Mouse (Mus musculus): ENCODE measurements around the gene Atrip. TPM values are rescaled to one million over a fixed set of nuclear protein-coding genes. Genes with fewer than 3 reads are reported as not detected.

Gene Atrip
- polyA plus RNA-seq, 1 experiment from 2014 or later = 33.4 TPM

GRCm38 (mm10) chr9:109049996-109050673 lies 23.8 kb downstream of the Atrip start:
- 82% methylated on average over 9 of the region's 9 CpGs for WGBS
- Histone ChIP-seq H3K27me3 (no peaks in the 10 kb centered on the region), H3K4me3 (replicated peaks) (no peak overlapping the region), H3K36me3 (peaks cover 43% of the 10 kb centered on the region), H3K9me3 (no peaks in the 10 kb centered on the region), H3K4me1 (replicated peaks) (peaks cover 6% of the 10 kb centered on the region), H3K9ac (replicated peaks) (no peak overlapping the region), H3K27ac (no peak overlapping the region), H3K4me2 (no peak overlapping the region)
- no peak for ATAC-seq (ENCODE audit: insufficient number of reproducible peaks, insufficient read depth, low FRiP score, low TSS enrichment, low read depth)

- H3K4me1 ChIP-seq (replicated peaks) = peaks cover under 1% of the 10 kb centered on the region
- ATAC-seq (ENCODE audit: insufficient number of reproducible peaks, insufficient read depth, low FRiP score, low TSS enrichment, low read depth) = no peak
Measured at GRCm38 (mm10) chr9:109049316-109049715, 24.6 kb downstream of the Atrip start.

GRCm38 (mm10) chr9:109046306-109046705 lies 27.6 kb downstream of the Atrip start:
- H3K9me3 ChIP-seq = no peaks in the 10 kb centered on the region
- no peak overlapping the region for H3K4me2 ChIP-seq
- peaks cover 28% of the 10 kb centered on the region for H3K36me3 ChIP-seq
- no peaks in the 10 kb centered on the region for H3K27me3 ChIP-seq
- no peak for ATAC-seq (ENCODE audit: insufficient number of reproducible peaks, insufficient read depth, low FRiP score, low TSS enrichment, low read depth)
- 44% methylated on average over 5 of the region's 5 CpGs for WGBS
- H3K27ac ChIP-seq = no peak overlapping the region
- no peak overlapping the region for H3K4me3 ChIP-seq (replicated peaks)
- H3K9ac ChIP-seq (replicated peaks) = no peak overlapping the region
- 0 out of 2 replicates have a peak, but pooled peaks cover under 1% of the 10 kb centered on the region for H3K4me1 ChIP-seq (replicated peaks)

More at GRCm38 (mm10) chr9:109049316-109049715, 24.6 kb downstream of the Atrip start:
- Histone ChIP-seq H3K9ac (replicated peaks) (no peak overlapping the region), H3K27me3 (no peaks in the 10 kb centered on the region), H3K4me2 (no peak overlapping the region), H3K9me3 (no peaks in the 10 kb centered on the region), H3K27ac (no peak overlapping the region), H3K4me3 (replicated peaks) (no peak overlapping the region), H3K36me3 (peaks cover 46% of the 10 kb centered on the region)
- 85% methylated on average over 7 of the region's 7 CpGs for WGBS

- 90% methylated on average over 7 of the region's 7 CpGs for WGBS
Measured at GRCm38 (mm10) chr9:109041351-109041750, 32.6 kb downstream of the Atrip start.

GRCm38 (mm10) chr9:109040906-109041305 lies 33.0 kb downstream of the Atrip start:
- no peak overlapping the region for H3K27ac ChIP-seq
- H3K4me1 ChIP-seq (replicated peaks) = peaks cover 29% of the 10 kb centered on the region
- H3K9me3 ChIP-seq = no peaks in the 10 kb centered on the region
- H3K36me3 ChIP-seq = peaks cover 4% of the 10 kb centered on the region; the same call in 1 of the 2 replicates
- no peak overlapping the region; the same call in 1 of the 2 replicates for H3K9ac ChIP-seq (replicated peaks)
- no peak overlapping the region for H3K4me3 ChIP-seq (replicated peaks)
- no peak overlapping the region for H3K4me2 ChIP-seq
- ATAC-seq (ENCODE audit: insufficient number of reproducible peaks, insufficient read depth, low FRiP score, low TSS enrichment, low read depth) = no peak
- no peaks in the 10 kb centered on the region for H3K27me3 ChIP-seq
- 70% methylated on average over 6 of the region's 6 CpGs for WGBS

More at GRCm38 (mm10) chr9:109041351-109041750, 32.6 kb downstream of the Atrip start:
- H3K36me3 ChIP-seq = peaks cover 4% of the 10 kb centered on the region; the same call in 1 of the 2 replicates
- peaks cover 29% of the 10 kb centered on the region for H3K4me1 ChIP-seq (replicated peaks)
- no peak for ATAC-seq (ENCODE audit: insufficient number of reproducible peaks, insufficient read depth, low FRiP score, low TSS enrichment, low read depth)
- H3K27me3 ChIP-seq = no peaks in the 10 kb centered on the region
- H3K9ac ChIP-seq (replicated peaks) = no peak overlapping the region
- H3K4me3 ChIP-seq (replicated peaks) = no peak overlapping the region
- no peaks in the 10 kb centered on the region for H3K9me3 ChIP-seq
- no peak overlapping the region for H3K4me2 ChIP-seq
- H3K27ac ChIP-seq = no peak overlapping the region

- ATAC-seq (ENCODE audit: insufficient number of reproducible peaks, insufficient read depth, low FRiP score, low TSS enrichment, low read depth) = no peak
Measured at GRCm38 (mm10) chr9:109040216-109040615, 33.7 kb downstream of the Atrip start.

GRCm38 (mm10) chr9:109039681-109040080 lies 34.2 kb downstream of the Atrip start:
- H3K36me3 ChIP-seq = peaks cover 4% of the 10 kb centered on the region; the same call in 1 of the 2 replicates
- no peaks in the 10 kb centered on the region for H3K9me3 ChIP-seq
- H3K27me3 ChIP-seq = no peaks in the 10 kb centered on the region
- no peak for ATAC-seq (ENCODE audit: insufficient number of reproducible peaks, insufficient read depth, low FRiP score, low TSS enrichment, low read depth)
- H3K4me1 ChIP-seq (replicated peaks) = peaks cover 29% of the 10 kb centered on the region
- 75% methylated on average over 4 of the region's 4 CpGs for WGBS
- H3K9ac ChIP-seq (replicated peaks) = no peak overlapping the region
- peak overlapping the region; percentile 80; the same call in 1 of the 2 replicates for H3K4me2 ChIP-seq
- H3K4me3 ChIP-seq (replicated peaks) = peak overlapping the region; percentile 75; the same call in 1 of the 2 replicates
- no peak overlapping the region for H3K27ac ChIP-seq

More at GRCm38 (mm10) chr9:109040216-109040615, 33.7 kb downstream of the Atrip start:
- no peaks in the 10 kb centered on the region for H3K9me3 ChIP-seq
- H3K9ac ChIP-seq (replicated peaks) = no peak overlapping the region
- H3K27ac ChIP-seq = no peak overlapping the region
- H3K36me3 ChIP-seq = peaks cover 4% of the 10 kb centered on the region; the same call in 1 of the 2 replicates
- peaks cover 29% of the 10 kb centered on the region for H3K4me1 ChIP-seq (replicated peaks)
- no peak overlapping the region for H3K4me3 ChIP-seq (replicated peaks)
- 79% methylated on average over 8 of the region's 8 CpGs for WGBS
- H3K27me3 ChIP-seq = no peaks in the 10 kb centered on the region
- H3K4me2 ChIP-seq = peak overlapping the region; percentile 80; the same call in 1 of the 2 replicates

- Histone ChIP-seq H3K4me1 (replicated peaks) (peaks cover 29% of the 10 kb centered on the region), H3K4me3 (replicated peaks) (peak overlapping the region; percentile 75), H3K9me3 (no peaks in the 10 kb centered on the region), H3K27ac (peak overlapping the region; percentile 64; the same call in 1 of the 2 replicates), H3K4me2 (peak overlapping the region; percentile 80), H3K27me3 (no peaks in the 10 kb centered on the region), H3K9ac (replicated peaks) (peak overlapping the region; percentile 78), H3K36me3 (no peaks in the 10 kb centered on the region)
- WGBS = 18% methylated on average over 8 of the region's 8 CpGs
- peak; percentile 40 for ATAC-seq (ENCODE audit: insufficient number of reproducible peaks, insufficient read depth, low FRiP score, low TSS enrichment, low read depth)
Measured at GRCm38 (mm10) chr9:109038901-109039364, 35.0 kb downstream of the Atrip start.

- WGBS = under 1% methylated on average over 40 of the region's 40 CpGs
- H3K4me2 ChIP-seq = peak within 1 kb of the TSS; percentile 80
- H3K9ac ChIP-seq (replicated peaks) = peak within 1 kb of the TSS; percentile 78
- H3K4me3 ChIP-seq (replicated peaks) = peak within 1 kb of the TSS; percentile 75
- H3K27me3 ChIP-seq = no peaks in the 10 kb centered on the region
- peak within 1 kb of the TSS; percentile 64; the same call in 1 of the 2 replicates for H3K27ac ChIP-seq
- peaks cover 29% of the 10 kb centered on the region for H3K4me1 ChIP-seq (replicated peaks)
- no peaks in the 10 kb centered on the region; the same call in 1 of the 2 replicates for H3K9me3 ChIP-seq
- no peaks in the 10 kb centered on the region for H3K36me3 ChIP-seq
- peak; percentile 89 for ATAC-seq (ENCODE audit: insufficient number of reproducible peaks, insufficient read depth, low FRiP score, low TSS enrichment, low read depth)
Measured at GRCm38 (mm10) chr9:109038086-109038895, 35.6 kb downstream of the Atrip start, which contains the start of gene Shisa5. Shisa5 (plus strand) TSS chr9:109038565.

- no peak overlapping the region for H3K9ac ChIP-seq (replicated peaks)
- ATAC-seq (ENCODE audit: insufficient number of reproducible peaks, insufficient read depth, low FRiP score, low TSS enrichment, low read depth) = no peak
- no peak overlapping the region for H3K4me2 ChIP-seq
- H3K9me3 ChIP-seq = no peaks in the 10 kb centered on the region; the same call in 1 of the 2 replicates
- no peaks in the 10 kb centered on the region for H3K4me1 ChIP-seq (replicated peaks)
- no peak overlapping the region for H3K4me3 ChIP-seq (replicated peaks)
- H3K36me3 ChIP-seq = peaks cover 8% of the 10 kb centered on the region; the same call in 1 of the 2 replicates
- WGBS = 92% methylated on average over 6 of the region's 6 CpGs
- no peak overlapping the region for H3K27ac ChIP-seq
- no peaks in the 10 kb centered on the region for H3K27me3 ChIP-seq
Measured at GRCm38 (mm10) chr9:109032435-109032834, 41.5 kb downstream of the Atrip start.

GRCm38 (mm10) chr9:109031686-109032085 lies 42.2 kb downstream of the Atrip start:
- Histone ChIP-seq H3K36me3 (peaks cover 10% of the 10 kb centered on the region; the same call in 1 of the 2 replicates), H3K9ac (replicated peaks) (no peak overlapping the region), H3K27ac (no peak overlapping the region), H3K4me1 (replicated peaks) (no peaks in the 10 kb centered on the region), H3K4me2 (no peak overlapping the region), H3K27me3 (no peaks in the 10 kb centered on the region), H3K9me3 (no peaks in the 10 kb centered on the region; the same call in 1 of the 2 replicates), H3K4me3 (replicated peaks) (no peak overlapping the region)
- no peak for ATAC-seq (ENCODE audit: insufficient number of reproducible peaks, insufficient read depth, low FRiP score, low TSS enrichment, low read depth)
- 82% methylated on average over 8 of the region's 8 CpGs for WGBS

Measured in limb, embryonic 12.5 days (tissue).